Mouse (Mus musculus): ENCODE data around the gene Yme1l1.

Gene Yme1l1

DNA sequence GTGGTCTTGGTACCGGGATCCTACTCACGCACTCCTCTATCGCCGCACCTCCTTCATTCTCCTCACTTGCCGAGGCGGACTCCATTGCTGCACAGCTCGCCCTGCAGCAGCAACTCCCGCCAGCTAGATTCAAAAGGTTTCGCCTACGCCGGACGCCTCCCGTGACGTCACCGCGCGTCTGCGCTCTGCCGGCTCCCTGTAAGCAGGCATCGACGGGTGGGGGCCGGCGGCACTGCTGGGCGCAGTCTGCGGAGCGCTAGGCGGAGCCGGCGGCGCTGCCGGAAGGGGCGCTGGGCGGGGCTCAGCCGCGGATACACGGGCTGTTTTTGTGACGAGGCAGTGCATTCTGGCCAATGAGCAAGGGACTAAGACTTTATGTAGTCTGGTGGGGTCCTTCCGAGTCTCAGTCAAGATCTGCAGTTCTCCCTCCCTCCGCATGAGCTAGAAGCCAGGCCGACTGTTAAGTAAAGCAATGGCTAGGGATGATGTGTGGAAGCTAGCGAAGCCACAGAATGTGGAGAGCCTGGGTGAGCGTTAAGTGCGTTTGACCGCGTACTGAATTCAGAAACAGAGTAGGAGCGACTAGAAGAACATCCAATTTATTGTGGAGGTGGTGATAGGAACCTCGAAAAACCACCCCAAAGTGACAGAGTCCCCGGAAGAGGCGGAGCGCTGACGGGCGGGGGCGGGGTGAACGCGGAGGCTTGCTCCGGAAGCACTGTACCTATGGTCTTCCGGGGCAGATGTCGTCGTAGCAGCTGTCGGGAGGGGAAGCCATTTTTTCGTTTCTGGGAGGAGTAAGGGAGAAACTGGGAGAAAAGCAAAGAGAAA, at the start of gene Yme1l1, which contains the start of gene Mastl:
Gene Yme1l1 (plus strand): TSS at position 593 of the 831 bp plus-strand sequence.
Gene Mastl (minus strand): TSS at position 248 of the 831 bp plus-strand sequence.
- peak; percentile 98 to 99 for DNase-seq (ENCODE audit: inconsistent age in 2 of 2, low spot score in 1 of 2)

GRCm38 (mm10) chr2:23119573-23119972, 36.6 kb upstream of the Yme1l1 start:
- no peak for DNase-seq (ENCODE audit: inconsistent age in 2 of 2, low spot score in 1 of 2)

- DNase-seq (ENCODE audit: inconsistent age in 2 of 2, low spot score in 1 of 2): no peak
These were observed 959 bp upstream of the Yme1l1 start for GRCm38 (mm10) chr2:23155199-23155621.

DNA sequence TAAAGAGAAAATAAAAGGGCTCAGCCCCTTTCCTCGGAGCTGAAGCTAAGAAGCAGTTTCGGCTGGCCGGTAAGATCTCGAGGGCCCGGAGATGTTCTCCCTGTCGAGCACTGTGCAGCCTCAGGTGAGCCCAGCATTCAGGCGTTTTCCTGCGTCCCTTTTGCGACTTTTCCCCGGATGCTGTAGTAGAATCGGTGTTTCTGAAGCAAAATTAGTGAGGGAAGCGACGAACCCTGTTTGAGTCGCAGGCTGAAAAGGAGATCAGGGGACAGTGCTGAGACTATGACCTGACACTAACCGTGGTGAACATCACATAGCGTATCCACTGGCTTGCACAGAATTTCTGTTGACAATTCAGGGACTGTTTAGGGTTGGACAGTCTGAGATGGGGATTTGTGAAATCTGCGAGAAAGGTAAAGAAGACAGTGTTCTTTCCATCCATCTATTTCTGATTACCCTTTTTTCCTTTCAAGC, 476 bp downstream of the Yme1l1 start:
- no peak for DNase-seq (ENCODE audit: inconsistent age in 2 of 2, low spot score in 1 of 2)

GRCm38 (mm10) chr2:23172305-23172704, 16.1 kb downstream of the Yme1l1 start:
- no peak for DNase-seq (ENCODE audit: inconsistent age in 2 of 2, low spot score in 1 of 2)

DNA sequence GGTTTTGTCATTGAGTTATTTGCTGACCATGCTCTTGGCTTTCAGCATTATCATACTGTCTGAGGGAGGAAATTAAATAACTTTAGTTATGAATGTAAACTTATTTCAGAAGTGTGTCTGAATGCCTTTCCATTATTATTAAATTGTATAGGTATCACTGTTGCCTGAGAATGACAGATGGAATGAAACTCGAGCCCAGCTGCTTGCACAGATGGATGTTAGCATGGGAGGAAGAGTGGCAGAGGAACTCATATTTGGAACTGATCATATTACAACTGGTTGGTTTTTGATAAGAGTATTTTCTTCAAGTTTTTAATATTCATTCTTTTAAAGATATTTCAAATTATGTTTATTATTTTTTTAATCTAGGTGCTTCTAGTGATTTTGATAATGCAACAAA, 38.2 kb downstream of the Yme1l1 start:
- DNase-seq (ENCODE audit: inconsistent age in 2 of 2, low spot score in 1 of 2): no peak

GRCm38 (mm10) chr2:23201034-23201433, 44.9 kb downstream of the Yme1l1 start:
- no peak for DNase-seq (ENCODE audit: inconsistent age in 2 of 2, low spot score in 1 of 2)

- DNase-seq (ENCODE audit: inconsistent age in 2 of 2, low spot score in 1 of 2): peak in 1 of 2 experiments; percentile 55
These were observed 46.9 kb downstream of the Yme1l1 start for GRCm38 (mm10) chr2:23202900-23203670.

DNA sequence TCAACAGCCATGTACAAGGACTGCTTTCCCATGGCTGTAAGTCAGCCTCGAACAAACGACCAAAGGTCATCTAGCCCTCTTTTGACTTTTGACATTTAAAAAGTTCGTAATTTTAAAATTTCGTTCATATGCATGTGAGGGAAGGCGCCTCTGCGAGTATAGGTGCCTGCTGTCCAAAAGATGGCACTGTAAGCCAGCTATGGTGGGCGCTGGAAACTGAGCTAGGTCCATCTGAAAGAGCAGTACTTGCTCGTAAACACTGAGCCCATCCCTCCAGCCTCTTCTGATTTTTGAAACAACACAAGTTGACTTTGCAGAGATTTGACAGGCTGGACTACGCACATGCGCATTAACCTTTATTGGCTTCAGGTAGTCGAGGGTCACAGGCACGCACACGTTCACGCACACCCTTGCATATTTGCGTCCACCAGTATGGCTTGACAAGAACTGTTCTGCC, 50.9 kb downstream of the Yme1l1 start, which contains the start of gene 4931423N10Rik:
Gene 4931423N10Rik (plus strand): TSS at position 407 of the 457 bp plus-strand sequence.
- DNase-seq (ENCODE audit: inconsistent age in 2 of 2, low spot score in 1 of 2): no peak

DNA sequence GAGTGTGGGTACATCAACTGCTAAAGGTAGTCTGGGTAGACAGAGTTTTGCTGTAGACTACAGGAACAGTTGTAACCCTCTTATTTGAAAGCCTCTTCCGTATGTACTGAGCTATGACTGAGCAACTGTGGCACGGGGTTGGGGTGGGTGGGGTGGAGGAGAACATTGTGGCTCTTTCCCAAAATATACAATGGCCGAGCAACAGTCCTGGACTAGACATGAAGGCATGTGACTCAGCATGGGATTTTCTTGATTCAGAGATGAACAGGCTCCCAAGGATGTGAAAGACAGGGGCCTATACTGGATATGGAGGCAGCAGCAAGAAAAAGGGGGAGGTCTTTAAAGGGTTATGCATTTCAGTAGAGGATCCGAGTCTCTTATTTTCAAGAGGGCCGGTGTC, 57.5 kb downstream of the Yme1l1 start:
- DNase-seq (ENCODE audit: inconsistent age in 2 of 2, low spot score in 1 of 2): no peak

DNA sequence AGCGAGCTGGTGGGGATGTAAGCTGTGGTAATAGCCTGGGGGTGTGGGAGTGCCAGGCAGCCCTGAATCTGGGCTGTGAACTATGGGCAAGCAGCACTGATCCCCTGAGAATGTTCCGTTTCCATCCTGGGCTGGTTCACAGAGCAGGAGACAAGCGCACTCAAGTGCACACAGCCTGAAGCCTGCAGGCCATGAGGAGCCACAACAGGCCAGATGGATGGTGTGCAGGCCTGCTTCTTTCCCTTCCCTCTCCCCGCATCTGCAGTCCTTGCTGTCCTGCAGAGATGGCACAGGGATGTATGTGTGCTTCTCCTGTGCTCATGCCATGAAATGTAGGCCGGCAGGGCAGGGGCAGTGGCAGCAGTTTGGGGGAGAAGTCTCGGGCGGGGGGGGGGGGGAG, 69.0 kb downstream of the Yme1l1 start:
- DNase-seq (ENCODE audit: inconsistent age in 2 of 2, low spot score in 1 of 2): no peak

GRCm38 (mm10) chr2:23228463-23228862, 72.3 kb downstream of the Yme1l1 start:
- no peak for DNase-seq (ENCODE audit: inconsistent age in 2 of 2, low spot score in 1 of 2)

DNA sequence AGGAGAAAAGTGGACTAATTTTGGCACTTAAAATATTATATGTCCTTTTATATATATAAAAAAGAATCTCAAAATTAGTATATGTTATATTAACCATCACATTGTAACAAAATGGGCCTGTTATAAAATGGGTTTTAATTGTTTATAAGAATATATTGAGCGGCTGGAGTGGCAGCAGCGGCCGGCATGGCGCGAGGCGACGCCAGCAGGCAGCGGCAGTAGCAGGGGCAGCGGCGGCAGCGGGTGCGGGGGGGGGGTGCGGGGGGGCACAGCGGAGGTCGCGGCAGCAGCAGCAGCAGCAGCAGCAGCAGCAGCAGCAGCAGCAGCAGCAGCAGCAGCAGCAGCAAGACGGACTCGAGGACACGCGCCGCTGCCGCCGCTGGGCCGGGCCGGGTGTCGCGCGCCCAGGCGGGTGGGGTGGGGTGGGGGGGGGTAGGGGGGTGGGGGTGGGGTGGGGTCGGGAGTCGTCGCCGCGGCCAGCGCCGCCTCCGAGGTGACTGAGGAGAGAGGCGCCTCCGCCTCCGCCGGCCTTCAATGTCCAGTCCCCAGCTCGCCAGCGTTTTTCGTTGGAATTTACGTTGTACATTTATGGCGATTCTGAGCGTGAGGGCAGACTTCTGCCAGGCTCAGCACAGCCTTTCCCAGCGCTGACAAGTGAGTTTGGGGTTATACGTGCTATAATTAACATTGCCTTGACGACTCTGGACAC, 78.0 kb downstream of the Yme1l1 start:
- DNase-seq (ENCODE audit: inconsistent age in 2 of 2, low spot score in 1 of 2): peak; percentile 6 to 50

All from adrenal gland, adult (tissue).